Mouse (Mus musculus) frontal cortex, postnatal 14 days (tissue): ENCODE measurements around the gene Nfatc3.

Experiments
- DNase-seq, 2 experiments: peaks; one replicate each; pipeline ENCODE4 v3.0.0; 2022; ENCODE audit warnings: low spot score in 2 of 2

Nfatc3 gene

GRCm38 (mm10) chr8:106126055-106126454, 67.4 kb downstream of the Nfatc3 start:
- no peak for DNase-seq

- no peak for DNase-seq
Measured at GRCm38 (mm10) chr8:106127054-106127453, 68.4 kb downstream of the Nfatc3 start.

- no peak for DNase-seq
Measured at GRCm38 (mm10) chr8:106127882-106128410, 69.3 kb downstream of the Nfatc3 start.

GRCm38 (mm10) chr8:106129232-106129930, 70.7 kb downstream of the Nfatc3 start:
- no peak for DNase-seq

- DNase-seq, result no peak
Measured at GRCm38 (mm10) chr8:106129997-106130396, 71.4 kb downstream of the Nfatc3 start.

- DNase-seq, result no peak
Measured at GRCm38 (mm10) chr8:106130505-106130904, 71.9 kb downstream of the Nfatc3 start.

GRCm38 (mm10) chr8:106131021-106131420, 72.4 kb downstream of the Nfatc3 start:
- DNase-seq, result no peak

GRCm38 (mm10) chr8:106131488-106132222, 73.0 kb downstream of the Nfatc3 start:
- DNase-seq, result no peak

- no peak for DNase-seq
Measured at GRCm38 (mm10) chr8:106132356-106132755, 73.7 kb downstream of the Nfatc3 start.

- DNase-seq, result no peak
Measured at GRCm38 (mm10) chr8:106133526-106133925, 74.9 kb downstream of the Nfatc3 start.

GRCm38 (mm10) chr8:106133946-106134345, 75.3 kb downstream of the Nfatc3 start:
- DNase-seq, result no peak

- no peak for DNase-seq
Measured at GRCm38 (mm10) chr8:106134751-106135571, 76.3 kb downstream of the Nfatc3 start.

- no peak for DNase-seq
Measured at GRCm38 (mm10) chr8:106135672-106136071, 77.0 kb downstream of the Nfatc3 start.

- no peak for DNase-seq
Measured at GRCm38 (mm10) chr8:106136156-106137130, 77.8 kb downstream of the Nfatc3 start, which contains the start of gene Esrp2. Gene Esrp2 (minus strand): TSS chr8:106136974.

- DNase-seq, result no peak
Measured at GRCm38 (mm10) chr8:106137218-106137905, 78.7 kb downstream of the Nfatc3 start.

- DNase-seq, result peak in 1 of 2 experiments; percentile 36
Measured at GRCm38 (mm10) chr8:106137906-106138477, 79.4 kb downstream of the Nfatc3 start.

- no peak for DNase-seq
Measured at GRCm38 (mm10) chr8:106138616-106139015, 80.0 kb downstream of the Nfatc3 start.

- DNase-seq, result no peak
Measured at GRCm38 (mm10) chr8:106140191-106140590, 81.6 kb downstream of the Nfatc3 start.

GRCm38 (mm10) chr8:106140769-106141168, 82.1 kb downstream of the Nfatc3 start:
- peak; percentile 58 to 80 for DNase-seq

- DNase-seq, result no peak
Measured at GRCm38 (mm10) chr8:106145331-106145730, 86.7 kb downstream of the Nfatc3 start.
